Mouse (Mus musculus): Measurements from ENCODE around the gene Fam186b.

- TF ChIP-seq CTCF (IDR thresholded peaks at IDR 0.05; ENCODE audit: low read depth) (no peak), EP300 (IDR thresholded peaks at IDR 0.05; ENCODE audit: low read depth) (no peak)
Observed at GRCm38 (mm10) chr15:99290586-99290985, 5.1 kb downstream of the Fam186b start.
